Mouse (Mus musculus) thymus, postnatal 25 days (tissue): ENCODE measurements around the gene Sertad4.
A peak's percentile ranks its signal among the peaks of the same experiment; 100 is the strongest.

Experiments
- DNase-seq: peaks from one replicate; pipeline ENCODE4 v3.0.0; 2022

Gene Sertad4

GRCm38 (mm10) chr1:192855474-192856230 lies at the start of gene Sertad4:
Gene Sertad4, minus strand, starts transcription at chr1:192855756.
- DNase-seq: peak; percentile 26

GRCm38 (mm10) chr1:192901516-192901915 lies 46.0 kb upstream of the Sertad4 start:
- no peak for DNase-seq

GRCm38 (mm10) chr1:192900913-192901312 lies 45.4 kb upstream of the Sertad4 start:
- no peak for DNase-seq

GRCm38 (mm10) chr1:192898742-192899141 lies 43.2 kb upstream of the Sertad4 start:
- DNase-seq: no peak

GRCm38 (mm10) chr1:192897218-192897617 lies 41.7 kb upstream of the Sertad4 start:
- DNase-seq: no peak

GRCm38 (mm10) chr1:192896076-192896475 lies 40.5 kb upstream of the Sertad4 start:
- no peak for DNase-seq

- DNase-seq: no peak
Measured at GRCm38 (mm10) chr1:192890716-192891115, 35.2 kb upstream of the Sertad4 start.

- no peak for DNase-seq
Measured at GRCm38 (mm10) chr1:192882617-192883295, 27.2 kb upstream of the Sertad4 start.

GRCm38 (mm10) chr1:192880130-192880529 lies 24.6 kb upstream of the Sertad4 start:
- no peak for DNase-seq

GRCm38 (mm10) chr1:192879086-192879580 lies 23.6 kb upstream of the Sertad4 start:
- no peak for DNase-seq

- DNase-seq: no peak
Measured at GRCm38 (mm10) chr1:192872841-192873240, 17.3 kb upstream of the Sertad4 start.

- DNase-seq: no peak
Measured at GRCm38 (mm10) chr1:192869761-192870160, 14.2 kb upstream of the Sertad4 start.

GRCm38 (mm10) chr1:192864440-192864839 lies 8.9 kb upstream of the Sertad4 start:
- DNase-seq: no peak

GRCm38 (mm10) chr1:192861305-192861960 lies 5.9 kb upstream of the Sertad4 start:
- DNase-seq: no peak

- DNase-seq: no peak
Measured at GRCm38 (mm10) chr1:192860273-192860672, 4.7 kb upstream of the Sertad4 start.

GRCm38 (mm10) chr1:192857582-192857981 lies 2.0 kb upstream of the Sertad4 start:
- DNase-seq: no peak

GRCm38 (mm10) chr1:192856931-192857330 lies 1.4 kb upstream of the Sertad4 start:
- DNase-seq: no peak

- DNase-seq: peak; percentile 63
Measured at GRCm38 (mm10) chr1:192856411-192856810, 855 bp upstream of the Sertad4 start.

GRCm38 (mm10) chr1:192854819-192855271 lies 711 bp downstream of the Sertad4 start:
- peak; percentile 24 for DNase-seq

GRCm38 (mm10) chr1:192853988-192854818 lies 1.4 kb downstream of the Sertad4 start:
- DNase-seq: no peak

- no peak for DNase-seq
Measured at GRCm38 (mm10) chr1:192853429-192853828, 2.1 kb downstream of the Sertad4 start.

GRCm38 (mm10) chr1:192852047-192852446 lies 3.5 kb downstream of the Sertad4 start:
- no peak for DNase-seq

GRCm38 (mm10) chr1:192851640-192852039 lies 3.9 kb downstream of the Sertad4 start:
- no peak for DNase-seq
